Mouse (Mus musculus) spleen, embryonic (tissue): Measurements from ENCODE around the gene Syt17.
"Not testable (repeated sequence)": the region's sequence is repeated elsewhere in the genome, so short reads cannot be mapped to it uniquely, and the experiment has no call there.

Experiments
- CTCF ChIA-PET: fragments of 350-600 bp; sonication (Branson Sonifier 250); formaldehyde crosslinking; loops from one replicate; lab custom pipeline; 2022; lab: Charles Lee

Gene Syt17

GRCm38 (mm10) chr7:118380056-118380455, 68.0 kb downstream of the Syt17 start:
- CTCF ChIA-PET: no interaction called here

DNA sequence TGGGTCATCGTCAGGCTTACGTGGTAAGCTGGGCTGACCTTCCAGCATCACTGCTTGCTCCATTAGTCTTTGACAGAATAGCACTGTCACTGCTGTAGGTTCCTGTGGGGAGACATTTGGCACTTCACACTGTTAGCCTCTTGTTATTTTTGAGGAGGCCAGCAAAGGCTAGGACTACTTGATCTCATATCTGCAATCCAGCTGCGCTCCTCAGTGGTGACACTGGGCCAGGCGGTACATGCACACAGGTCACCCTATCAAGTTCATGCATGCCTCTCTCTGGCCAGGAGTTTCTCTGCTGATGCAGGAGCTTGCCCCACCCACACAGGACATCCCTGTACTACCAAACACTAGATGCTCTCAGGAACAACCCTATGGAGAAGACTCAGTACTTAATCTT, 71.4 kb downstream of the Syt17 start:
- CTCF ChIA-PET: no interaction called here

GRCm38 (mm10) chr7:118375341-118375740, 72.7 kb downstream of the Syt17 start:
- CTCF ChIA-PET: no interaction called here

GRCm38 (mm10) chr7:118371361-118371760, 76.7 kb downstream of the Syt17 start:
- CTCF ChIA-PET: no interaction called here

GRCm38 (mm10) chr7:118369705-118370104, 78.3 kb downstream of the Syt17 start:
- CTCF ChIA-PET: interaction anchor here (0.6 kb wide), 1 partner anchor 156 kb away, joined by 3 read pairs; no protein-coding TSS in a partner anchor

GRCm38 (mm10) chr7:118365902-118366301, 82.1 kb downstream of the Syt17 start:
- CTCF ChIA-PET: no interaction called here

DNA sequence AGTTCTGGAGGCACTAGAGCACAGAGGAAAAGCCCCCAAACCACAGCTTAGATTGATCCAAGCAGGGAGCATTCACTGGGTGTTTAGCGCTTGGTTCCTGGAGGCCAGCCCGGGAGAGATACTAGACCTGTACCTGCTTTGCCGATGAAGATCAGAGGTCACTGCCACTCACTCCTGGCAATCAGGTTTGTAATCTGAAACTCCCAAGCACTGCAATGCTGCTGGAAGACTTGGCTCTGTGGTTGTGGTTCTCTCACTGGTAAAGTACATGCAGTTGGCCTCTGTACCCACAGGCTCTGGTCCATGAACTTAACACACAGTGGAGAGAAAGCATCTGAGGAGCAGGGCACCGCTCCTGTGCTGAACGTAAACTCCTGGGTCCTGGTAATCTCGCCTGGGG, 82.8 kb downstream of the Syt17 start:
- CTCF ChIA-PET: no interaction called here

DNA sequence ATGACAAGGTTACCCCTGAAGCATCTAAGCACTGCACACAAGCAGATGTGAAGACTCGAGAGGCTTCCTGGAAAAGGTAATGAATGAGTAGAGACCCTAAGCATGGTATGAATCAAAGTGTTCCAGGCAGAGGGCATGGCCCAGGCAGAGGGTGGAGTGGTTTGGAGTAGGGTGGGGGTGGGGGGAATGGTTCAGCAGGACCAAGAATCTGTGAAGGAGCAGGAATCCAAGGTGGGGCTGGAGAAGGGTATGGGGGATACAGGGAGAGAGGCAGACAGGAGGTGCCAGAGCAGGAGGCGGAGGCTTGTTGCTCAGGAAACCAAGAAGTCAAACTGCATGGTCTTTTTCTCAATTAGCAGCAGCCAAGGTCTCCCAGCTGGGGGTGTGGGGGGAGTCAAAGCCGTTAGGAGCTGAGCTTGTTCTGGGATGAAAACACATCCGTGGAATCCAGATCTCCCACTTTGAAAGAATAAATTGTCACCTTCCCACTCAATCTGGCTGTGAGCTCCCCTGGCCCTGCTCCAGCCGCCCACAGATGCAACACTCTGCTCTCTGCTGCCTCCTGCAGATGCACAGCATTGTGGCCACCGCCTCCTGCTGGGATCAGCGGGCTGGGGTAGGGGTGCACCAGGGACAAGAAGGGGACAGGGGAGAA, 83.5 kb downstream of the Syt17 start:
- CTCF ChIA-PET: no interaction called here

DNA sequence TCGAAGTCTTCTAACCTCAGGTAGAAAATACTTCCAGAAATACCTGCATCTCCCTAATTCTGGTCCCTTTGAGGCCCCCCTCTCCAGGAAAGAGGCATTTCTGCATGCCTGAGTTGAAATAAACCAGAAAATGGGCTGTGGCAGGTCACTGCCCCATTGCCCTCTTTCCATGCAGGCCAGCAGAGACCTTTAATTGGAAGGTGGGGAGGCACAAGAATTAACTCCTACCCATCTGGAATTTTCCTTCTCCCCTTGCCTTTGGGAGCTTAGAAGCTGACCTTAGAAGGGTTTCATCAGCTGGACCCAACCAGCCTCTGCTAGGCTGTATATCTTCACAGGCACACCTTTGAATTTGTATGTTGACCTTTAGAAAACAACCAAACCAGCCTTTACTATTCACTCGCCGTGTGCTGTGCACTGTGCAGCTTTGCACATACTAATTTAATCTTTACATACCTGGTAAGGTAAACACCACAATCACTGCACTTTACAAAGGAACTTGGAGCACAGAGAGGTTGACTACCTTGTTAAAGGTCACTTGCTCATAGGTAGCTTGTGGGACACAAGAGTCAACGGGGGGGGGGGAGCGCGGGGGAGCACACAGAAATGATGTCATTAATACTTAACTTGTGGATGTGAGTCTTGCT, 84.3 kb downstream of the Syt17 start:
- CTCF ChIA-PET: no interaction called here

DNA sequence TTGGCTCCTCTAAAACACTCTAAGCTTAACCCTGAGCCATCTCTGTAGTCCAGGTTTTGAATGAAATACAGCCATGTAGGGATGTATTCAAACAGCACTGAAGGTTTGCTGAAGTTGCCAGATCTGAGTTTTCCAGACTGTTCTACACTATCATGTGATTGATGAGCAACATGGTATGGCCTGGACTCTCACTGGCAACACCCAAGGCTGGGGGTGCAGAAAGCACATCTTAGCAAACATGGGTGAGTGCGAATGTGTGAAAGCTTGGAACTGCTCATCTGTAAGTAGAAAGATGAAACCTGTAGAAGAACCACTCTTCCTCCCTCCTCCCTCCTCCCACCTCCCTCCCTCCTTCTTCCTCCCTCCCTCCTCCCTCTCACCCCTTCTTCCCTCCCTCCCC, 85.1 kb downstream of the Syt17 start:
- CTCF ChIA-PET: interaction anchor here (0.6 kb wide), 1 partner anchor 58 kb away, joined by 6 read pairs; no protein-coding TSS in a partner anchor

DNA sequence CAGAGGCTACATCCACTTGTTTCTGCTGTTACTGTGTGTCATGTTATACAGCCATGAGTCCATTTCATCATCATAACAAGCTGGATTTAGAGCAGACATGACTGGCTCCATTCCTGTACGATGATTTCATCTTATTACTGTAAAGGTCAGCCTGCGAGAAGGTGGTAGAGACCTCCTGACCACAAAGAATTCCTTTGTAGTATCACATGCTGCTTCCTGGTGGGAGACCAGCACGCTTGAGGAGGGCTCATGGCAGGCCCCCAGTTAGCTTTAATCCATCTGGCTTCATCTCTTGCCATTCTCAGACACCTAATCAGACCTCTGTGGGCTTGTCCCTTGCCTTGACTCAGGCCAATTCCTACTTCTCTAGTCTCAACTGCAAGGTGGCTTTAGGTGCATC, 85.8 kb downstream of the Syt17 start:
- CTCF ChIA-PET: interaction anchor here (0.6 kb wide), 1 partner anchor 57 kb away, joined by 6 read pairs; no protein-coding TSS in a partner anchor

DNA sequence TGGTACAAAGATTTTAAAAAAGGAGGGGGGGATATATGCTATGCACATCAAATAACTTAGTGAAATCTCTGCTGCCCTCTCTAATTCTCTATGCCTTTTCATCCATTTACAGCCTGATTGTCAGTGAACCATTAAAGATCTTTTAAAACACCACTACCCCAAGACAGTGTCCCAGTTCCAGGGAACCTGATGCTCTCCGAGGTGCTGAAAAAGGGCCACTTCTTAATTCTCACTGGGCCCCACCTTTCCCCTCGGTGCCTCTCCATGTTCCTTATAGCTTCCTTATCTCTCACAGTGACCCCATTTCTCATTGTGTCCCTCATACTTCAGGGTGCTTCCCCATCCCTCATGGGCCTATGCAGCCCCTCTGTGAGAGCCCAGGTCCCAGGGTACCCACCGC, 89.0 kb downstream of the Syt17 start:
- CTCF ChIA-PET: no interaction called here

- CTCF ChIA-PET: not testable (repeated sequence)
Observed at GRCm38 (mm10) chr7:118356410-118357005, 91.5 kb downstream of the Syt17 start.

DNA sequence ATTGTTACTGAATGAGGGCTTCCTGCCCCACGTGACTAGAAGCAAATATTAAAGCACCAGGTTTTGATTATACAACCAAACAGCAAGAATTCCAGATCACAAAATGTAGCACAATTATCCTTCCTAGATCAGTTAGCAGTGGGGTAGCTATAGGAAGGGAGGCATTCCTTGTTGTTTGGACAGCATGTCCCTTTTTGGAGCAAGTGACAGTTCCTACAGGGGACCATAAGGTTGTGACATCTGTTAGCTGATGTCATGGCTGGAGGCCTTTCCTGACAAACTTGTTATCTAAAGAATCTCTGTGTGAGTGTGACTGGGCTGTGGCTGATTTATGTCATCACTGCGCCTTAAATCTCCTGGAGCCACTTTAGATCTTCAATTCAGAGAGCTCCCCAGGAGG, 97.2 kb downstream of the Syt17 start:
- CTCF ChIA-PET: no interaction called here

DNA sequence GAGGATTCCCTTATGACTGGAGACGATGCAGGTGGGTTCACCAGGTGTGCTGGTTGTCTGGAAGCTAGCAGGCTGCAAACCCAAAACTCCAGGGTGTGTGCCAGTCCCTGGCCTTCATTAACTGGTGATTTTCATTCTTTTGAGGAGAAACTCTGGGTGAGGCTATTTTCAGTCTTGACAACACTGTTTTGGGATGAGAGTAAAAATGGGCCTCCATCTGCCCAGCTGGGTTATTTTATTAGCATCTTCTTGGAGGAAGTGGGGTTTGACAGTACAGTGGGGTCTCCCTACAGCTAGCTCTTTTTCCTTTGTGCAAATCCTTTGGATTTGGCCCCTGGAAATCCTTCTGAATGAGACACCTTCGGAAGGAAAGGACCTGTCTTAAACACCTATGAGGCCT, 101.1 kb downstream of the Syt17 start:
- CTCF ChIA-PET: no interaction called here

DNA sequence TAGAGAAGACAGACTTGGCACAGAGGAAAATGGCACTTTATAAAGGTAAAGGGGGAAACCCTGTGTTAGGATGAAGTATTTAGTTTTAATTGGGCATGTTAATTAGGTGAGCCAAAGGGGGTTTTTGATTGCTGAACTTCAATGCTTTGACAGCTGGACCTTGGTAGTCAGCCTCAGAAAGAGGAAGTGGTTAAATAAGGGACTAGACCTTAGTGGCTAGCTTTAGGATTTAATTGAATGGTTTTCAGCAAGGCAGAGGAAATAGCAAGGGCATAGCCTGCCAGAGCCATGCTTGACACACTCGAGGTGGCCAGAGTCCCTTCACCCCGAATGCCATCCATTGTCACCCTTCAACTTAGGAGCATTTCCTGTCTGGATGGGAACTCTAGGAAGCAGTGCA, 101.6 kb downstream of the Syt17 start:
- CTCF ChIA-PET: no interaction called here

GRCm38 (mm10) chr7:118345396-118345795, 102.6 kb downstream of the Syt17 start:
- CTCF ChIA-PET: no interaction called here

- CTCF ChIA-PET: no interaction called here
Observed at GRCm38 (mm10) chr7:118344701-118345100, 103.3 kb downstream of the Syt17 start.
